Mouse (Mus musculus) megakaryocyte, embryonic 14.5 days (primary cell): ENCODE data around the gene Habp4.

Source experiments
- FLI1 ChIP-seq: IDR thresholded peaks from 2 replicates; pipeline ENCODE4 v1.6.1; 2012; ENCODE audit warnings: low read length, inconsistent platforms, mixed read lengths
- GATA1 ChIP-seq: IDR thresholded peaks from 3 replicates; pipeline ENCODE4 v1.6.1; 2012; ENCODE audit warnings: mixed read lengths, low read length, inconsistent platforms, borderline replicate concordance

GRCm38 (mm10) chr13:64155171-64155571 lies 6.5 kb upstream of the Habp4 start:
- TF ChIP-seq FLI1, result no peak
- TF ChIP-seq GATA1, result no peak
